Mouse (Mus musculus) CH12.LX (cell line): Measurements from ENCODE around the gene Ncbp2.

Experiments used
- CTCF ChIP-seq, 2 experiments: IDR thresholded peaks in 1 of 2; conservative IDR thresholded peaks in 1 of 2; 2 replicates each; pipeline ENCODE4 v1.5.1; 2011 to 2012; ENCODE audit warnings: low read depth in 2 of 2, low read length in 2 of 2, improper control_type of control experiment in 1 of 2, inconsistent platforms in 1 of 2, mild to moderate bottlenecking in 1 of 2, moderate library complexity in 1 of 2
- IRF4 ChIP-seq: IDR thresholded peaks from 2 replicates; pipeline ENCODE4 v1.6.1; 2014; ENCODE audit warnings: low read depth, mild to moderate bottlenecking, inconsistent platforms, low read length, improper control_type of control experiment
- MAFK ChIP-seq: IDR thresholded peaks from 2 replicates; pipeline ENCODE4 v1.6.1; 2011; ENCODE audit warnings: low read length, improper control_type of control experiment; ENCODE audit not compliant: insufficient replicate concordance
- MAZ ChIP-seq: IDR thresholded peaks from 2 replicates; pipeline ENCODE4 v1.6.1; 2012; ENCODE audit warnings: low read depth, mild to moderate bottlenecking, inconsistent platforms, low read length, improper control_type of control experiment, moderate library complexity
- POLR2A ChIP-seq: IDR thresholded peaks from 2 replicates; pipeline ENCODE4 v1.6.1; 2011; ENCODE audit warnings: low read depth, mild to moderate bottlenecking, improper control_type of control experiment, low read length
- SIN3A ChIP-seq: IDR thresholded peaks from 2 replicates; pipeline ENCODE4 v1.6.1; 2012; ENCODE audit warnings: low read length, improper control_type of control experiment, inconsistent platforms
- ZNF384 ChIP-seq: IDR thresholded peaks from 2 replicates; pipeline ENCODE4 v1.6.1; 2012; ENCODE audit warnings: low read depth, low read length, improper control_type of control experiment, inconsistent platforms

DNA sequence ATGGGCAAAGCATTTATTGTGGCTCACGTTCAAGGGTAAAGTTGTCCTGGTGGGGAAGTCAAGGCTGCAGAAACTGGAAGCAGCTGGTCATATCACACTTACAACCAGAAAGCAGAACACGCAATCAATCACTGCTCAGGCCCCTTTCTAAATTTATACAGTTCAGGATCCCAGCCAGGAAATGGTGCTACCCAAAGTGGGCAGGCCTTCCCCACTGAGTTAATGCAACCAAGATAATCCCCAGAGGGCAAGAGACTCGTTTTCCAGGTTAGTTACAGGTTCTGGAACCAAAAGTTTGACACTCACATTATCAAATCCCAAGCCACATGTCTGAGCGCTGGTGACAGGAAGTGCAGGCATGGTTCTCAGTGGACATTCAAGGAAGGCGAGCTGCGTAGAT, 9.5 kb upstream of the Ncbp2 start:
- TF ChIP-seq SIN3A (no peak), IRF4 (no peak), POLR2A (no peak), MAFK (no peak), MAZ (no peak), CTCF (conservative IDR thresholded peaks at IDR 0.05 in 1 of 2, IDR thresholded peaks at IDR 0.05 in 1 of 2; ENCODE audit: low read depth in 2 of 2, low read length in 2 of 2) (no peak), ZNF384 (no peak)
